Mouse (Mus musculus) ES-E14 (cell line): ENCODE results near the gene Car10.

Source experiments
- CHD2 ChIP-seq: IDR thresholded peaks from 2 replicates; pipeline ENCODE4 v1.6.1; 2014; ENCODE audit warnings: mild to moderate bottlenecking, low read depth, low read length, inconsistent platforms
- HCFC1 ChIP-seq: IDR thresholded peaks from 2 replicates; pipeline ENCODE4 v1.6.1; 2012; ENCODE audit warnings: low read length, inconsistent platforms, borderline replicate concordance; ENCODE audit not compliant: insufficient read depth

GRCm38 (mm10) chr11:93643006-93643405, 545.2 kb downstream of the Car10 start:
- TF ChIP-seq HCFC1 (no peak), CHD2 (no peak)
